Mouse (Mus musculus): ENCODE results near the gene Gstt2. TPM values are rescaled to one million over a fixed set of nuclear protein-coding genes. Genes with fewer than 3 reads are reported as not detected.

Gstt2 gene
- total and polyA plus RNA-seq, 2 experiments from 2014 or later, result 10.2 to 11.1 TPM

GRCm38 (mm10) chr10:75828500-75828931 lies 8.7 kb downstream of the Gstt2 start:
- Histone ChIP-seq H3K27me3 (ENCODE audit: insufficient read depth, low read length) (no peaks in the 10 kb centered on the region), H3K9ac (replicated peaks; ENCODE audit: low read length) (no peak overlapping the region), H3K36me3 (ENCODE audit: insufficient read depth, low read length) (no peaks in the 10 kb centered on the region), H3K9me3 (ENCODE audit: low read length) (no peaks in the 10 kb centered on the region), H3K4me1 (ENCODE audit: insufficient read depth, low read length) (peaks cover 3% of the 10 kb centered on the region; the same call in 1 of the 2 replicates), H3K4me2 (ENCODE audit: low read depth, low read length) (no peak overlapping the region), H3K4me3 (ENCODE audit: low read length) (no peak overlapping the region), H3K27ac (no peak overlapping the region)
- no peak for TF ChIP-seq CTCF (IDR thresholded peaks at IDR 0.05; ENCODE audit: low read depth)
- DNase-seq (ENCODE audit: low spot score), result peak; percentile 82
- peak; percentile 84 for ATAC-seq

- no peaks in the 10 kb centered on the region for H3K9me3 ChIP-seq (ENCODE audit: low read length)
- no peak overlapping the region for H3K9ac ChIP-seq (replicated peaks; ENCODE audit: low read length)
- WGBS, result 77% methylated on average over 4 of the region's 4 CpGs
- no peaks in the 10 kb centered on the region for H3K4me1 ChIP-seq (ENCODE audit: insufficient read depth, low read length)
- ATAC-seq, result no peak
- H3K36me3 ChIP-seq (ENCODE audit: insufficient read depth, low read length), result no peaks in the 10 kb centered on the region
- no peak overlapping the region for H3K4me2 ChIP-seq (ENCODE audit: low read depth, low read length)
- H3K27ac ChIP-seq, result no peak overlapping the region
- no peak for TF ChIP-seq CTCF (IDR thresholded peaks at IDR 0.05; ENCODE audit: low read depth)
- peak; percentile 53 for DNase-seq (ENCODE audit: low spot score)
- no peaks in the 10 kb centered on the region for H3K27me3 ChIP-seq (ENCODE audit: insufficient read depth, low read length)
- no peak overlapping the region for H3K4me3 ChIP-seq (ENCODE audit: low read length)
Measured at GRCm38 (mm10) chr10:75827668-75828360, 9.4 kb downstream of the Gstt2 start.

- Histone ChIP-seq H3K4me2 (ENCODE audit: low read depth, low read length) (no peak overlapping the region), H3K27ac (no peak overlapping the region), H3K27me3 (ENCODE audit: insufficient read depth, low read length) (no peaks in the 10 kb centered on the region), H3K9ac (replicated peaks; ENCODE audit: low read length) (no peak overlapping the region), H3K4me1 (ENCODE audit: insufficient read depth, low read length) (no peaks in the 10 kb centered on the region), H3K4me3 (ENCODE audit: low read length) (no peak overlapping the region), H3K36me3 (ENCODE audit: insufficient read depth, low read length) (no peaks in the 10 kb centered on the region), H3K9me3 (ENCODE audit: low read length) (no peaks in the 10 kb centered on the region)
- no peak for TF ChIP-seq CTCF (IDR thresholded peaks at IDR 0.05; ENCODE audit: low read depth)
- ATAC-seq (no peak), DNase-seq (ENCODE audit: low spot score) (no peak)
- 83% methylated on average over 4 of the region's 4 CpGs for WGBS
Measured at GRCm38 (mm10) chr10:75824530-75824929, 12.7 kb downstream of the Gstt2 start.

- ATAC-seq, result no peak
- H3K4me1 ChIP-seq (ENCODE audit: insufficient read depth, low read length), result no peaks in the 10 kb centered on the region
- H3K4me2 ChIP-seq (ENCODE audit: low read depth, low read length), result no peak overlapping the region
- TF ChIP-seq CTCF (IDR thresholded peaks at IDR 0.05; ENCODE audit: low read depth), result no peak
- H3K27me3 ChIP-seq (ENCODE audit: insufficient read depth, low read length), result no peaks in the 10 kb centered on the region
- H3K9ac ChIP-seq (replicated peaks; ENCODE audit: low read length), result no peak overlapping the region
- DNase-seq (ENCODE audit: low spot score), result no peak
- H3K9me3 ChIP-seq (ENCODE audit: low read length), result no peaks in the 10 kb centered on the region
- no peak overlapping the region for H3K27ac ChIP-seq
- WGBS, result 91% methylated on average over 1 of the region's 1 CpGs
- no peaks in the 10 kb centered on the region for H3K36me3 ChIP-seq (ENCODE audit: insufficient read depth, low read length)
- no peak overlapping the region for H3K4me3 ChIP-seq (ENCODE audit: low read length)
Measured at GRCm38 (mm10) chr10:75823782-75824181, 13.4 kb downstream of the Gstt2 start.

GRCm38 (mm10) chr10:75822443-75822842 lies 14.8 kb downstream of the Gstt2 start, which contains the start of gene Gstt4:
TSS of gene Gstt4 (minus strand) at chr10:75822543.
- Histone ChIP-seq H3K9me3 (ENCODE audit: low read length) (no peaks in the 10 kb centered on the region), H3K4me2 (ENCODE audit: low read depth, low read length) (no peak within 1 kb of the TSS), H3K4me1 (ENCODE audit: insufficient read depth, low read length) (no peaks in the 10 kb centered on the region), H3K4me3 (ENCODE audit: low read length) (no peak within 1 kb of the TSS), H3K27me3 (ENCODE audit: insufficient read depth, low read length) (no peaks in the 10 kb centered on the region), H3K36me3 (ENCODE audit: insufficient read depth, low read length) (no peaks in the 10 kb centered on the region), H3K9ac (replicated peaks; ENCODE audit: low read length) (no peak within 1 kb of the TSS), H3K27ac (no peak within 1 kb of the TSS)
- WGBS, result 90% methylated on average over 2 of the region's 2 CpGs
- no peak for TF ChIP-seq CTCF (IDR thresholded peaks at IDR 0.05; ENCODE audit: low read depth)
- DNase-seq (ENCODE audit: low spot score), result no peak
- no peak for ATAC-seq

- ATAC-seq (no peak), DNase-seq (ENCODE audit: low spot score) (no peak)
- Histone ChIP-seq H3K36me3 (ENCODE audit: insufficient read depth, low read length) (no peaks in the 10 kb centered on the region), H3K27ac (no peak overlapping the region), H3K4me2 (ENCODE audit: low read depth, low read length) (no peak overlapping the region), H3K4me3 (ENCODE audit: low read length) (no peak overlapping the region), H3K9me3 (ENCODE audit: low read length) (no peaks in the 10 kb centered on the region), H3K27me3 (ENCODE audit: insufficient read depth, low read length) (no peaks in the 10 kb centered on the region), H3K9ac (replicated peaks; ENCODE audit: low read length) (no peak overlapping the region), H3K4me1 (ENCODE audit: insufficient read depth, low read length) (no peaks in the 10 kb centered on the region)
- WGBS, result 90% methylated on average over 5 of the region's 5 CpGs
- TF ChIP-seq CTCF (IDR thresholded peaks at IDR 0.05; ENCODE audit: low read depth), result no peak
Measured at GRCm38 (mm10) chr10:75819882-75820281, 17.3 kb downstream of the Gstt2 start.

- no peak overlapping the region for H3K4me3 ChIP-seq (ENCODE audit: low read length)
- DNase-seq (ENCODE audit: low spot score) (no peak), ATAC-seq (no peak)
- H3K27me3 ChIP-seq (ENCODE audit: insufficient read depth, low read length), result no peaks in the 10 kb centered on the region
- no peak overlapping the region for H3K9ac ChIP-seq (replicated peaks; ENCODE audit: low read length)
- no peak overlapping the region for H3K27ac ChIP-seq
- no peaks in the 10 kb centered on the region for H3K9me3 ChIP-seq (ENCODE audit: low read length)
- H3K4me2 ChIP-seq (ENCODE audit: low read depth, low read length), result no peak overlapping the region
- no peak for TF ChIP-seq CTCF (IDR thresholded peaks at IDR 0.05; ENCODE audit: low read depth)
- H3K36me3 ChIP-seq (ENCODE audit: insufficient read depth, low read length), result no peaks in the 10 kb centered on the region
- WGBS, result 62% methylated on average over 10 of the region's 10 CpGs
- H3K4me1 ChIP-seq (ENCODE audit: insufficient read depth, low read length), result no peaks in the 10 kb centered on the region
Measured at GRCm38 (mm10) chr10:75818641-75819040, 18.6 kb downstream of the Gstt2 start.
